Mouse (Mus musculus): ENCODE results near the gene Natd1.

GRCm38 (mm10) chr11:60915201-60915600 is 651 bp upstream of the Natd1 start:
- TF ChIP-seq POLR2A (IDR thresholded peaks at IDR 0.05; ENCODE audit: borderline replicate concordance, extremely low read depth, insufficient read depth, insufficient read length, poor library complexity, severe bottlenecking) (no peak), CTCF (IDR thresholded peaks at IDR 0.05; ENCODE audit: borderline replicate concordance, extremely low read depth, insufficient read depth, insufficient read length) (no peak)

Measured in brain, embryonic 14.5 days (tissue).